Mouse (Mus musculus) thymus, postnatal 36 days (tissue): ENCODE results near the gene Herpud1.

Experiments used
- DNase-seq, 2 experiments: peaks; one replicate each; pipeline ENCODE4 v3.0.0; 2022; ENCODE audit warnings: mixed read lengths in 2 of 2

Gene Herpud1

DNA sequence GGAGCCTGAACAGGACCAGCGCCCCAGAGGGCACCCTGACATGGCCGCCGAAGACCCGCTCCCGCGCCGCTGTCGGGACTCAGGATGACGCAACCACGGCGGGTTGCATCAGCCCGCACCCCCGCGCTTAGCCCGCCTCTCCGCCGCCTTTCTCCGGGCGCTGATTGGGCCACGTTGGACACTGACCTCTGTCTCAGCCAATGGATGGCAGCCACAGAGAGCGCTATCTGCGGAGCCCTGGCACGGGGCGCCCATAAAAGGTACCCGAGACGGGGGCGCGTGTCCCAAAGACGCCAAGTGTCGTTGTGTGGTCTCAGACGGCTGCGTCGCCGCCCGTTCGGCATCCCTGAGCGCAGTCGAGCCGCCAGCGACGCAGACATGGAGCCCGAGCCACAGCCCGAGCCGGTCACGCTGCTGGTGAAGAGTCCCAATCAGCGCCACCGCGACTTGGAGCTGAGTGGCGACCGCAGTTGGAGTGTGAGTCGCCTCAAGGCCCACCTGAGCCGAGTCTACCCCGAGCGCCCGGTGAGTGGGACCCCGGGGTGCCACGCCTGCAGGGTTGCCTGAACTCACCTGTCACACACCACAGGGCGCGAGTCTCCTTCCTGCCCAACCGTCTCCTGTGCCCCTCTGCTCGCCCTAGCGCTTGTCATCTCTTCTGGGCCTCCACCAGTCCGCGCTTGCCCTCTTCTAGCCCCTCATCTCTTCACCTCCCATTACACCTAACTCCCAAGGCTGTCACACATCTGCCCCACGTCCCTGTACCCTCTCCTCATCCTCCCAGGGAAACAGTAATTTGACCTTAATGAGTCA, at the start of gene Herpud1:
Gene Herpud1 (plus strand): TSS at position 225 of the 813 bp plus-strand sequence.
- DNase-seq, result peak; percentile 96 to 98

DNA sequence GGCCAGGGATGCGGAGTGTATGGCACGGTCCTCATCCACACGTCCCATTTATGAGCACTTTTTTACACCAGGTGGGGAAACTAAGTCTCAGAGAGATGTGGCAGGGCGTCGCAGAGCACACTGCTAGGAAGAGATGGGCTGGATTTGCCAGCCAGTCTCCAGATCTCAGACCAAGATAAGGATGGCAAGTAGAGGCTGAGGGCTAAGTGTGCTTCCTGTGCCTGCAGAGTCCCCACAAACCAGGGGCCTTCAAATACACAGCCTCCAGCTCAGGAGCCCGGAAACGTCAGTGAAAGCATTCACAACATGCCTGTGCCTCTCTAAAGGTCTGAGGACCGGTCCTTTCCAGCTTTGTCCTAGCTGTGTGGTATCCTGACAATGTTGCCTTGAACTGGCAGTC, 48.7 kb upstream of the Herpud1 start:
- DNase-seq, result no peak

GRCm38 (mm10) chr8:94340796-94341195, 45.4 kb upstream of the Herpud1 start:
- no peak for DNase-seq

DNA sequence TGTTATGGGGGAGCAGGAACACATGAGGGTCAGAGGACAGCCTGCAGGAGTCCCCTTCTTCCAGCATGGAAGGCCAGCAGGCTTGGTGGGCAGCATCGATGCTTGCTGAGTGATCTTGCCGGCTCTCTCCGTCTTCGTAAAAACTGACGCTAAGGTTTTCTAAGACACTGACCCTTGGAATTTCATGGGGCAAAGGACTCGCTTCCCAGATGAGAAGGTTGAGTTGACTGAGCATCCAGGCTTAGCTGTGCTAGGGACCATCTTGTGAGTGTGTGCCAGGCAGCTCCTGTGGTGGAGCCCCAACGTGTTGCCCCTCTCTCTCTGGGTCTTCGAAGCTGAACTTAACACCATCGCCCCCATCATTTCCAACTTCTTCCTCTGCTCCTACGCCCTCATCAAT, 43.5 kb upstream of the Herpud1 start:
- DNase-seq, result no peak

GRCm38 (mm10) chr8:94343290-94343689, 42.9 kb upstream of the Herpud1 start:
- peak; percentile 73 to 77 for DNase-seq

DNA sequence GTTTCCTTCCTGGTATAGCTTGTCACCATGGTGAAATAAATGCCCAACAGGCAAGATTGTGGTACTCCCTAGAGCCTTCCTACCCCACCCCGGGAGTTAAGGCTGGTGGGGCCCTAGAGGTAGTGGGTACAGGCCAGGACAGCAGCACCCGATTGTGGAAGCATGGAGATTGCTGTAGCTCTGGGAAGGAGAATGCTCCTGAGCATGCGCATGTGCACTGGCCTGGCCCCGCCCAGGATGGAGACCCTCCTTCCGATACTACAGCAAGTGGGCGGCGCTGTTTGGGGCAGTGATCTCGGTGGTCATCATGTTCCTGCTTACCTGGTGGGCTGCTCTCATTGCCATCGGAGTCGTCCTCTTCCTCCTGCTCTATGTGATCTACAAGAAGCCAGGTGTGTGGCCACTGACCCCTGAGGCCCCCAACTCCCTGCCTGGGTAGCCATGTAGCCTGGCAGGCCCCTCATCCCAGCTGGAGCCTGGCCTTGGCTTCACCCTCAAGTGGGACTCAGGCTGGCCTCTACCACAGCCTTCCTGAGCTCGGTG, 42.4 kb upstream of the Herpud1 start:
- no peak for DNase-seq

- no peak for DNase-seq
Measured at GRCm38 (mm10) chr8:94345657-94346056, 40.6 kb upstream of the Herpud1 start.

- DNase-seq, result no peak
Measured at GRCm38 (mm10) chr8:94346264-94346663, 40.0 kb upstream of the Herpud1 start.

GRCm38 (mm10) chr8:94348425-94348824, 37.8 kb upstream of the Herpud1 start:
- DNase-seq, result peak; percentile 19 to 46

GRCm38 (mm10) chr8:94354069-94354531, 32.1 kb upstream of the Herpud1 start:
- no peak for DNase-seq

DNA sequence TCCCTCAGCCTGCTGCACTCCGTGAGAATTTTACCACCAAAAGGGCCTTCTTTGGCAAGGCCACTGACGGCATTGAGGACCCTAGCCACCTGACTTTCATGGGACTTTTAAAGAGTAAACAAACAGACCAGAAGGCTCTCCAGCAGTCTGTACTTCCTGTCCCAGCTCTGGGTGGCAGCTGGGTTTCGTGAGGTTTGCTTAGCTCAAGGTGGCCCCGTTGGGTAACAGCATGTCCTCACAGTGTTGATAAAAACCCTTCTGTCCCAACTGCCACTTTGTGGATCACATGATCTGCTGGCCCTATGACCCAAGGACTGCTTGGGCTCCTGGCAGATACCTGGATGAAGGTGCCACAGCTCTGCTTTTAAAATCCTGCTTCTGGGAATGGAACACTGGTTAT, 31.7 kb upstream of the Herpud1 start:
- peak; percentile 61 to 67 for DNase-seq

- no peak for DNase-seq
Measured at GRCm38 (mm10) chr8:94357220-94357619, 29.0 kb upstream of the Herpud1 start.

DNA sequence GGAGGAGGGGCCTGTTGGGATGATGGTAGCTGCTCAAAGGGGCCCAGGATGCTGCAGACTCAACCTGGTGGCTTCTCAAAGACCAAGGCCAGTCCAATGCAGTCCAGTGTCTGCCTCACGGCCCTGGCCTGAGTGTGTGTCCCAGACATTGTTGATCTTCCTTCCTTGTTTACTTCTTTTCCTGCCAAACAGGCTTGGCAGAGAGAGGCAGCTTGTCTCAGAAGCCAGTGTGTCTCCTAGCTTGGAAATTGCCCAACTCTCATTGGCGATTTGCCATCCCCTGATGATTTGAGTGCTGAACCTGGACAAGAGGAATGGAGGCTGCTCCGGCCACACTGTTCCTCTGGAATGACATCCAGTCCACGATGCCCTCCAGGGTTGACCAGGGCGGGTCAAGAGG, 27.7 kb upstream of the Herpud1 start:
- DNase-seq, result no peak

- DNase-seq, result no peak
Measured at GRCm38 (mm10) chr8:94361774-94362431, 24.3 kb upstream of the Herpud1 start.

- no peak for DNase-seq
Measured at GRCm38 (mm10) chr8:94362607-94363239, 23.5 kb upstream of the Herpud1 start.

DNA sequence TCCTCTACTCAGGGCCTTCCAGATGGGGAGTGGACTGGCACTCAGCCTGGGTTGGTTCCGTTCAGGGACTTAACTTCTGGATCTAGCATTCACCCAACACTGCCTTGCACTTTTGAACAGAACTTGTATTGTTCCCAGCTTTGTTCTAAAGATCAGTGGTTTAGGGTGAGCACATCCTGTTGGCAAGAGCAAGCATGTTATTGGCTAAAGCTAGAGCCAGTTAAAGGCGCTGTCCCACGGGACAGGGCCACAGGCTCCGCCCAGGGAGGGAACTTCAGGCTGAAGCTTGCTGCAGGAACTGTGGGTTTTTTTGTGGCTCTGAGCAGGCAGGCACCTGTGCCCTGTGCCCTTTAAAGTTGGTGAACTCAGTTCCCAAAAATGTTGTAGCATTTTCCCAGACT, 22.9 kb upstream of the Herpud1 start:
- peak; percentile 85 to 94 for DNase-seq

DNA sequence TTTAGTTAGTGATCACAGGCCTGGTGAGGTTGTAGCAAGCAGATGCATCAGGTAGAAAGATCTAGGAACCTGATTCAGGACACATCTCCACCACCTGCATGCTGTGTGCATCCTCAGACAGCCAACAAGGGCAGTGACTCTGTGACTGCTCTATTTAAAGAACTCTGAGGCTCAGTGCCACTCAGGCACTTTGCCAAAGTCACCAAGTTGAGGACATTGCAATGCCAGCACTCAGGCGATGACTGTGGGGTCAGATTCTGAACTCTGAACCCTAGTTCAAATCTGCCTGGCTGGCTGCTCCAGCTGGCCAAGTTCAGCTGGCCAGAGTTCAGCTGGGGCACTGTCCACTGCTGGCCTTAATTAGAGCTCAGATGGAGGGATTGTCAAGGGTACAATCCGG, 22.3 kb upstream of the Herpud1 start:
- peak in 1 of 2 experiments; percentile 29 for DNase-seq

GRCm38 (mm10) chr8:94364686-94365312, 21.4 kb upstream of the Herpud1 start:
- no peak for DNase-seq

GRCm38 (mm10) chr8:94365410-94365981, 20.7 kb upstream of the Herpud1 start:
- peak; percentile 78 to 83 for DNase-seq

GRCm38 (mm10) chr8:94370839-94371238, 15.4 kb upstream of the Herpud1 start:
- DNase-seq, result no peak

DNA sequence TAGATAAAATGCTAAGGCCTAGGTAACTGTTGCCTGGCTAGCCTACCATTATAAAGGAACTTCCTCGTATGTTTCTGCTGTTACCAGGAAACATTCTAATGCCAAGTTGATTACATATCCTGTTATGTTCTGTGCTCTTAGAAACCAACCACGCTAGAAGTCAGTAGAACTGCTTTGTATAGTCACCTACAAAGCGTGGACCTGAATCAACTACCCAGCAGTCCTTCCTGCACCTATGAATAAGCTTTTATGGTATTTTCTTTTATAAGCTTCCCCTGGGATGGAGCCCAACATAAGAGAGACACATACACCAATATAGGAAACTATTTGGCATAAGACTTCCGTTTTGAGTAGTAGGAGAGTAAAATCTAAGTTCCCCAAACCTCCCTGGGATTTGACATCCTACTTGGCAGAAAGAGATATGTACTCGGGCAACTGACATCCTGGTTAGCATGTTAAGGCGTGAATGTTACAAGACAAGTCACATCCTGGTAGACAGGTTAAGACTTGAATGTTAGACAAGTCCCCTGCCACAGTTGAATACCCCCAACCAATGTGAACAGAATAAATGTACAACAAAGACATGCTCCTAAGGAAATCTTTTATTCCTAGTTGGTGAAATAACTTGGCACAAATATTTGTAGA, 13.2 kb upstream of the Herpud1 start:
- no peak for DNase-seq

- no peak for DNase-seq
Measured at GRCm38 (mm10) chr8:94375551-94375991, 10.7 kb upstream of the Herpud1 start.
